Mouse (Mus musculus) forebrain, embryonic 12.5 days (tissue): ENCODE measurements around the gene Rora. TPM values are rescaled to one million over a fixed set of nuclear protein-coding genes. Genes with fewer than 3 reads are reported as not detected.

Experiments
- ATAC-seq: fragments of 200-750 bp; cut with Nextera tagmentation; 2 replicates; pipeline ENCODE4 v1.8.0; 2017; ENCODE audit warnings: moderate TSS enrichment; ENCODE audit not compliant: low FRiP score
- H3K27ac ChIP-seq: fragments of 300-500 bp; sonication (generic); 2 replicates; pipeline ENCODE4 v1.5.1; 2016; ENCODE audit warnings: mild to moderate bottlenecking
- H3K27me3 ChIP-seq: fragments of 300-500 bp; sonication (generic); 2 replicates; pipeline ENCODE4 v1.6.1; 2016; ENCODE audit warnings: mild to moderate bottlenecking
- H3K36me3 ChIP-seq: fragments of 300-500 bp; sonication (generic); replicated peaks from 2 replicates; pipeline ENCODE4 v1.6.1; 2016; ENCODE audit warnings: mild to moderate bottlenecking
- H3K4me1 ChIP-seq: fragments of 300-500 bp; sonication (generic); 2 replicates; pipeline ENCODE4 v1.6.1; 2016
- H3K4me2 ChIP-seq: fragments of 300-500 bp; sonication (generic); 2 replicates; pipeline ENCODE4 v1.6.1; 2016; ENCODE audit warnings: mild to moderate bottlenecking, moderate library complexity
- H3K4me3 ChIP-seq: fragments of 300-500 bp; sonication (generic); replicated peaks from 2 replicates; pipeline ENCODE4 v1.5.1; 2016; ENCODE audit warnings: mild to moderate bottlenecking
- H3K9ac ChIP-seq: fragments of 300-500 bp; sonication (generic); 2 replicates; pipeline ENCODE4 v1.6.1; 2016; ENCODE audit warnings: mild to moderate bottlenecking
- H3K9me3 ChIP-seq: fragments of 300-500 bp; sonication (generic); 2 replicates; pipeline ENCODE4 v1.6.1; 2016
- WGBS: fragments of 180-500 bp; shearing (Covaris S2); methylation state at CpG from one replicate; pipeline ENCODE4 v1.1.7; 2016; 5-methylcytosine and 5-hydroxymethylcytosine counted together
- polyA plus RNA-seq: library from polyadenylated mRNA; unstranded; fragments of >200 nt; fragmentation: Nextera tagmentation; extraction: Ambion mirVana; gene quantifications from 2 replicates; pipeline ENCODE4 v1.2.1, GENCODE M21; 2016

Rora gene
- polyA plus RNA-seq, 1 experiment from 2014 or later = 7.3 TPM

GRCm38 (mm10) chr9:69289056-69290017 lies 635.8 kb downstream of the Rora start:
- H3K4me1 ChIP-seq = peaks cover 21% of the 10 kb centered on the region
- peaks cover 41% of the 10 kb centered on the region for H3K27me3 ChIP-seq
- H3K36me3 ChIP-seq = no peaks in the 10 kb centered on the region
- peak; percentile 92 for ATAC-seq
- no peaks in the 10 kb centered on the region for H3K9me3 ChIP-seq
- 2% methylated on average over 45 of the region's 59 CpGs for WGBS
- H3K4me3 ChIP-seq = peak overlapping the region; percentile 70
- peak overlapping the region; percentile 72 for H3K9ac ChIP-seq
- H3K27ac ChIP-seq = peak overlapping the region; percentile 36; the same call in 1 of the 2 replicates
- peak overlapping the region; percentile 97 for H3K4me2 ChIP-seq

DNA sequence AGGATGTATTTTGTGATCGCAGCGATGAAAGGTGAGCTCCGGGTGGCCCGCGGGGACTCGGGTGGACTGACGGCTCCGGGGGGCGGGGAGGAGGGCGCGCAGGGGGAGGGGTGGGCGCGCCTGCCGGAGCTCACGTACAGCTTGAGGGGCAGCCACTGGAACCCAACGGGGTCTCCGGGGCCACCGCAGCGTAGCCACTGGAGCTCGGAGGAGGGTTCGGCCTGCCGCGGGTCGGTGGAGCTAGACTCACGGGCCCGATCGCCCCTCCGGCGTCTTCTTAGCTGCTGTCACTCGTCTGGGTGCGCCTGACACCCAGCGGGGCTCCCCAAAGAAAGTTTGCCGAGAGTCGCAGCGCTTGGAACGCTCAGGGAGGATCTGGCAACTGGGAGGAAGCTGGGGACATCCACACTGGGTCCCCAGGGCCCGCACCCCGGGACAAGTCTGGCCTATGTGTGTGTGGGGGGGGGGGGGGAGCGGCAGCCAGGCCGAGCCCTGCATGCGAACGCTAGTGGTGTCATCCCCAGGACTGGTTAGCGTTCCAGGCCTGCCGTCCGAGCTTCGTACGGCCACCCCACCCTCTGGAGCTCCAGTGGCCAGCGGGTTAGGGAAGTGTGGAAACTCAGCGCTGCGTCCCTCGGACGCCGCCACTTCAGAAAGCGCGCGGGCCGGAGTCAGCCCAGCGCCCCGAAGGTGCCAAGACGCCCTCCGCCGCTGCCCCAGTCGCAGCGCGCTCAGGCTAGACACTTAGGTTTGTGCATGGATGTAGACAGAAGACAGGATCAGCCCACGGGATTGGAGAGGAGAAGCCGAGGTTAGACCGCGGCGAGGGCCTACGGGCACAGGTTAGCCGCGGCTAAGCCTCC lies 636.7 kb downstream of the Rora start:
- Histone ChIP-seq H3K4me3 (peak overlapping the region; percentile 70), H3K27me3 (peaks cover 41% of the 10 kb centered on the region), H3K4me2 (peak overlapping the region; percentile 97), H3K36me3 (no peaks in the 10 kb centered on the region), H3K9me3 (no peaks in the 10 kb centered on the region), H3K4me1 (peaks cover 21% of the 10 kb centered on the region), H3K9ac (peak overlapping the region; percentile 72), H3K27ac (0 out of 2 replicates have a peak overlapping the region, but pooled peaks have one; percentile 36)
- ATAC-seq = peak; percentile 60
- under 1% methylated on average over 70 of the region's 73 CpGs for WGBS

DNA sequence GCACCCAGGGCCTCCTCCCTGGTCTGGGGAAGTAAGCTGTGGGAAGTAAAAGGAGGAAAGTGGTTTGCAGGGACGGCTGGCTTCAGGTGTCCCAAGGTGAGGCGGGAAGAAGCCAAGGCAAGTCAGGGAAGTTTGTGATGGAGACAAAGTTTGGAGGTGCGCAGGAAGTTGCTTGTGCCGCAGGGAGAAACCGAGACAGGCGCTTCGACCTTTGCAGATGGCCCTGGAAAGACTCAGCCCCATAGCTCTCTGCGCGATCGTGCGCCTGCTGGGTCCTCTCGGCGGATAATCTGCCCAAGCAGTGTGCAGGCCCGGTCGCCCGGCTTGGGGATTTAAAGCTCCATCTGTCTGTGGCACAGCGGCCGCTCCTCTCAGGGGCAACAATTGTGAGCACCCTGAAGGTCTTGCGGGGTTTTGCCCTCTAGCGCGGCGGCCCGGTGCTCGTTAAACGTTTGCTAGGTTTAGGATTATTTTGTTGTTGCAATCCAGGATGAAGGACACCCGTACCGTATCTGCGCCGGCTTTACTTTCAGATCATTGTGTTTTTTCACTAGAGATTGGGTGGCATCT lies 637.4 kb downstream of the Rora start:
- no peaks in the 10 kb centered on the region for H3K36me3 ChIP-seq
- no peak overlapping the region for H3K27ac ChIP-seq
- H3K4me1 ChIP-seq = peaks cover 21% of the 10 kb centered on the region
- under 1% methylated on average over 29 of the region's 29 CpGs for WGBS
- H3K9ac ChIP-seq = peak overlapping the region; percentile 72
- H3K4me3 ChIP-seq = peak overlapping the region; percentile 70
- ATAC-seq = no peak
- peak overlapping the region; percentile 97 for H3K4me2 ChIP-seq
- peaks cover 41% of the 10 kb centered on the region for H3K27me3 ChIP-seq
- no peaks in the 10 kb centered on the region for H3K9me3 ChIP-seq

- H3K27me3 ChIP-seq = peaks cover 41% of the 10 kb centered on the region
- no peak overlapping the region for H3K27ac ChIP-seq
- H3K9me3 ChIP-seq = no peaks in the 10 kb centered on the region
- peaks cover 21% of the 10 kb centered on the region for H3K4me1 ChIP-seq
- H3K36me3 ChIP-seq = no peaks in the 10 kb centered on the region
- WGBS = 10% methylated on average over 13 of the region's 13 CpGs
- H3K9ac ChIP-seq = peak overlapping the region; percentile 72
- no peak for ATAC-seq
- H3K4me3 ChIP-seq = peak overlapping the region; percentile 70
- peak overlapping the region; percentile 97 for H3K4me2 ChIP-seq
Observed at GRCm38 (mm10) chr9:69291451-69291850, 637.9 kb downstream of the Rora start.

DNA sequence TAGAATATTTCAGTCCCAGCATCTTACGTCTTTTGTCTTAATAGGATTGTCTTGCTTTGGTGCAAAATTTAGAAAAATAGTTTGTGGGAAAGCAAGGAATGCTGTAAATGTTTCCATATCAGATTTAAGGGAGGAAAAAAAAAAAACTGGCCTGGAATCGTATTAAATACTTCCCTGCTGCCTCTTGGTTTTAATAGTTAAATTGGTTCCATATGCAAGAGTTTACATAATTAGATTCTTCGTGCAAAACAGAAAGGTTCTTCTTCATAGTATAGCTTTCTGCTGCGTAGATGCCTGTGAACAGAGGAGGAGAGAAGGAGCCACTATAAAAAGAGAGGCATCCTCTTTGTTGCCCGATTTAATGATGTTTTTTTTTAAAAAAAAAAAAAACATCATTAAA lies 638.8 kb downstream of the Rora start:
- Histone ChIP-seq H3K9me3 (no peaks in the 10 kb centered on the region), H3K27ac (no peak overlapping the region), H3K4me3 (no peak overlapping the region), H3K36me3 (no peaks in the 10 kb centered on the region), H3K9ac (no peak overlapping the region), H3K4me2 (0 out of 2 replicates have a peak overlapping the region, but pooled peaks have one; percentile 97), H3K4me1 (peaks cover 21% of the 10 kb centered on the region), H3K27me3 (peaks cover 41% of the 10 kb centered on the region)
- 38% methylated on average over 5 of the region's 5 CpGs for WGBS
- ATAC-seq = no peak

DNA sequence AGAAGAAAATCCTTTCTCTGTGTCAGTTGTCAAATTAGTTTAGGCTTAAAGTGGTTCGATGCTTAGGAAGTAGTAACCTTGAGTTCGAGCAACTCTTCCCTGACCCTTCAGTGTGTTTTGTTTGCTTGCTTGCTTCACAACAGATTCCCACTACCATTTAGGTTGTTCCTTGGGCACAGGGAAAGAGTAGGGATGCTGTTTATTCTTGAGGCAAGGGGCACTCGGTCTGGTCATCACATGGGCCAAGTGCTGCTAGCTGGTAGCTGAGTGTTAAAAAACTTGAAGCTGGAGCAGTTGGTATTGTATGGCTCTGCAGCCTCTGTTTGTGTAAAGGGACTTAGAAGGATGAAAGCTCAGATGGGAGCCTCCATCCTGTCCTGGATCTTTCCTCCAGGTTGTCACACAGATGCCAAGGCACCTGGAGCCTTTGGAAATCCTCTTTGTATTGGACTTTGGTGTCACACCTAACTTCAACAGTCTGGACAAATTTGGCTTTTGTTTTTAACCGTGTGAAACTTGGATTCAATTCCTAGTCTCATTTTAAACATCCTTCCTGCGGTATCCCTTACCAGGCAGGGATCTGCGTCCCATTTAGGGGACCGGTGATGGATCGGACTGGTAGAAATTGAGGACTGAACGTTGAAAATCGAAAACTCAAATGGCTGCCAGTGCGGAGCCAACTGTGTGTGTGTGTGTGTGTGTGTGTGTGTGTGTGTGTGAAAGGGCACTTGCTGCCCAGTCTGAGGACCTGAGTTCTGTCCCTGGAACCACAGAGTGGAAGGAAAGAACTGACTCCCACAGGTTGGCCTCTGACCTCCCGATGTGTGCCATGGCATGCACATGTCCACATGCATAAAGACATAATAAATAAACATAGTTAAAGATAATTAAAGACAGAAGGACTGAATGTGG lies 639.4 kb downstream of the Rora start:
- no peaks in the 10 kb centered on the region for H3K36me3 ChIP-seq
- 71% methylated on average over 12 of the region's 12 CpGs for WGBS
- peaks cover 21% of the 10 kb centered on the region for H3K4me1 ChIP-seq
- no peak overlapping the region for H3K9ac ChIP-seq
- H3K27me3 ChIP-seq = peaks cover 36% of the 10 kb centered on the region
- no peak overlapping the region for H3K4me2 ChIP-seq
- no peak for ATAC-seq
- H3K4me3 ChIP-seq = no peak overlapping the region
- H3K27ac ChIP-seq = no peak overlapping the region
- no peaks in the 10 kb centered on the region for H3K9me3 ChIP-seq

DNA sequence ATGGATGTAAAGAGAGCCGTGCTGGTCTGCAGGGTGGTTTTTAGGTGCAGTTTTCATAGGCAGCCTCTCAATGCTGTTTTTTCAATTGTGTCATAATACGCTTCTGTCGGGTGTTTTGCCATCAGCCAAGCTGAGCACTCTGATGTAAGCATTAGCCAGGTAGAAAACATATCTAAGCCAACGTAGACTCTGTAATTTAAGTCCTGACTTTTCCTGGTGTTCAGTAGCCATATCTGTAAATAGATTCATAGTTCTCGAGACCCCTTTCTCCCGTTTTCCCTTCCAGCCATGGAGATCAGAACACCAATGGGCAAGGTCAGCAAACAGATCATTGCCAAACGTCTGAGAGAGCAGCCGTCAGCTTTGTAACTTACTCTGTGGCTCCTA lies 640.1 kb downstream of the Rora start:
- WGBS = 77% methylated on average over 8 of the region's 8 CpGs
- H3K27ac ChIP-seq = no peak overlapping the region

DNA sequence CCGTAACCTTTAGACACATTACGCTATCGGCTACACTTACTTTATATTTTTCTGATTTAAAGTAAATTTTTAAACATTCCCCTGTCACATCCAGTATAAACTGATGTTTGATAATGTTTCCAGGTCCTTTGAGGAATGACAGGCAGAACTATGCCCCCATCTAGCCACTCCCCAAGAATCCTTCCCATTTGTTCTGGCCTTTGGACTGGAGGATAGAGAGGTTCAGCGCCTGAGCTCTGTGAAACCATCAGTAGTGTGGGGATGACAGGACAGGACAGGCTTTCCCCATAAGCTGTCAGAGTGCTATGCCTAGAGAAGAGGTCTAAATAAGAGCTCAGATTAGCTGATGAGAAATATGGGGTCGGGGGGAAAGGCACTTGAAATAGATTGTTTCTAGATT lies 640.8 kb downstream of the Rora start:
- Histone ChIP-seq H3K4me2 (no peak overlapping the region), H3K27me3 (peaks cover 34% of the 10 kb centered on the region), H3K27ac (no peak overlapping the region), H3K9me3 (no peaks in the 10 kb centered on the region), H3K4me3 (no peak overlapping the region), H3K9ac (no peak overlapping the region), H3K36me3 (no peaks in the 10 kb centered on the region), H3K4me1 (peaks cover 18% of the 10 kb centered on the region)
- 88% methylated on average over 5 of the region's 5 CpGs for WGBS
- no peak for ATAC-seq

More for the DNA sequence above, 640.1 kb downstream of the Rora start:
- Histone ChIP-seq H3K9me3 (no peaks in the 10 kb centered on the region), H3K4me3 (no peak overlapping the region), H3K36me3 (no peaks in the 10 kb centered on the region), H3K9ac (no peak overlapping the region), H3K27me3 (peaks cover 34% of the 10 kb centered on the region), H3K4me2 (no peak overlapping the region), H3K4me1 (peaks cover 21% of the 10 kb centered on the region)
- ATAC-seq = no peak

DNA sequence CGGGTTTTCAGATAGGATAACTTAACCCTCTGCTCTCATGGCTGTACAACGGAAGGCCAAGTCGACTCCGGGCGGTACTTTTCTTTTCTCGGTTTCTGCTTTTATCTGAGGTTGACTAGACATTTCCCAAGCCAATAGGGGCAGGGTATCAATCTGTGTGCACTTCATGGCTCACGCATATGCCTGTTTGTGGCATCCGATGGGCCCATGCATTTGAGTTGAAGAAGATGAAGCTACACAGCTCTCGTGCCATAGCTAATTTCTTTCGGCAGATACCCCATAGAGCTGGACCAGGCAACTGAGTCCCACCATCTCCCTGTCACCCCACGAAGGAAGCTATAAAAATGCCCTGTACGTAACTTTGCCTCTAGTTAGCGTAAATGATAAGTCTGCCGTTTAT lies 641.3 kb downstream of the Rora start:
- peaks cover 17% of the 10 kb centered on the region for H3K4me1 ChIP-seq
- WGBS = 89% methylated on average over 14 of the region's 14 CpGs
- no peak overlapping the region for H3K4me2 ChIP-seq
- H3K36me3 ChIP-seq = no peaks in the 10 kb centered on the region
- no peak overlapping the region for H3K27ac ChIP-seq
- no peak for ATAC-seq
- peaks cover 38% of the 10 kb centered on the region for H3K27me3 ChIP-seq
- no peaks in the 10 kb centered on the region for H3K9me3 ChIP-seq
- H3K4me3 ChIP-seq = no peak overlapping the region
- no peak overlapping the region for H3K9ac ChIP-seq

DNA sequence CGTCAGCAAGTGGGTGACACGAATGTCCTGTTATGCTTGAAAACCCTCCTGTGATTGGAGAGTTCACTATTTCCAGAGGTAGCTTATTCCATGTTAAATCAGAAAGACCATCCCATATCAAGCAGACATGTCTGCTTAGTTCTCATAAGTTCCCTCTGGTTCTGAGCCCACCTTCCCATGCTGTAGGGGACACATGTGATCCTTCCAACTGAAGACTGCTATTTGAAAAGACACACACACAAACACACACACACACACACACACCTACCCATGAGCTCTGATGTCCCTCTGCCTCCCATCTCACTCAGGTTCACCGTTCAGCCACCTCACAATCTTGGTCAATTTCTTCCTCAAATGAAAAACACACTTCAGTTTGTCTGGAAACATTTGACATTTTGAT lies 642.2 kb downstream of the Rora start:
- Histone ChIP-seq H3K9ac (no peak overlapping the region), H3K4me1 (peaks cover 9% of the 10 kb centered on the region), H3K4me2 (no peak overlapping the region), H3K4me3 (no peak overlapping the region), H3K36me3 (no peaks in the 10 kb centered on the region), H3K27ac (no peak overlapping the region), H3K27me3 (peaks cover 36% of the 10 kb centered on the region), H3K9me3 (no peaks in the 10 kb centered on the region)
- WGBS = 84% methylated on average over 3 of the region's 3 CpGs
- no peak for ATAC-seq

DNA sequence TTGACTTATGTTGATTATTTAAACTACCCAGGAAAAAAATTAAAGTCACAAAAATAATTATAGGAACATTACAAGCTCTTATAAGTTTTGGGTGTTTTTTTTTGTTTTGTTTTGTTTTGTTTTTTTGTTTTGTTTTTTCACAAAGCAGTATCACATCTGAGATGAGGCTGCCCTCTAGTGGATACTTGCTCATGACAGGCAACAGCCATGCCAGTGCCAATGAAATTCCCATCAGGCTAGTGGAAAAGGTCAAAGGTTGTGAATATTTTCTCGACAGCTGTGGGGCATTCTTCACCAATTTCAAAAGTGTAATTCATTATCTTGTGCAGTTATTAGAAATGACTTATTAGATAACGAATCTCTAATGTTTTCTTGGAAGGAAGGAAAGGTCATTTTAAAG lies 642.8 kb downstream of the Rora start:
- Histone ChIP-seq H3K4me1 (peaks cover 5% of the 10 kb centered on the region), H3K36me3 (no peaks in the 10 kb centered on the region), H3K4me3 (no peak overlapping the region), H3K27me3 (peaks cover 36% of the 10 kb centered on the region), H3K27ac (no peak overlapping the region), H3K9me3 (no peaks in the 10 kb centered on the region), H3K4me2 (no peak overlapping the region), H3K9ac (no peak overlapping the region)
- ATAC-seq = no peak
- WGBS = 14% methylated on average over 2 of the region's 2 CpGs
